Mouse (Mus musculus) erythroblast, embryonic 14.5 days (primary cell): ENCODE results near the gene Zfp830.

Experiments used
- GATA1 ChIP-seq: IDR thresholded peaks from 2 replicates; pipeline ENCODE4 v1.6.1; 2012; ENCODE audit warnings: low read length, inconsistent platforms, mixed read lengths
- TAL1 ChIP-seq: IDR thresholded peaks from 3 replicates; pipeline ENCODE4 v1.6.1; 2012; ENCODE audit warnings: low read length, inconsistent platforms, mixed read lengths

DNA sequence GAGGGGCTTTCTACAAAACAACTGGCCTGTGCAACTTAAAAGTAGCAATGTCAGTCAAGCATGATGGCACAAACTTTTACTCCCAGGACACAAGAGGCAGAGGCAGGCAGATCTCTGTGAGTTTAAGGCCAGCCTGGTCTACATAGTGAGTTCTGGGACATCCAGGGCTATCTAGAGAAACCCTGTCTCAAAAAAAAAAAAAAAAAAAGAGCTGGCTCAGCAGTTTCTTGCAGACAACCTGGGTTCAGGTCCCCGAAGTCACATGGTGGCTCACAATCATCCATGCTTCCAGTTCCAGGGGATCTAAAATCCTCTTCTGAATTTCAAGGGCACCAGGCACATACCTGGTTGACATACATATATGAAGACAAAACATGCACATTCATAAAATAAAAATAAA is 8.2 kb upstream of the Zfp830 start:
- TF ChIP-seq GATA1 (no peak), TAL1 (no peak)
